Mouse (Mus musculus): ENCODE measurements around the gene Atp6v0a1.

The Atp6v0a1 gene

DNA sequence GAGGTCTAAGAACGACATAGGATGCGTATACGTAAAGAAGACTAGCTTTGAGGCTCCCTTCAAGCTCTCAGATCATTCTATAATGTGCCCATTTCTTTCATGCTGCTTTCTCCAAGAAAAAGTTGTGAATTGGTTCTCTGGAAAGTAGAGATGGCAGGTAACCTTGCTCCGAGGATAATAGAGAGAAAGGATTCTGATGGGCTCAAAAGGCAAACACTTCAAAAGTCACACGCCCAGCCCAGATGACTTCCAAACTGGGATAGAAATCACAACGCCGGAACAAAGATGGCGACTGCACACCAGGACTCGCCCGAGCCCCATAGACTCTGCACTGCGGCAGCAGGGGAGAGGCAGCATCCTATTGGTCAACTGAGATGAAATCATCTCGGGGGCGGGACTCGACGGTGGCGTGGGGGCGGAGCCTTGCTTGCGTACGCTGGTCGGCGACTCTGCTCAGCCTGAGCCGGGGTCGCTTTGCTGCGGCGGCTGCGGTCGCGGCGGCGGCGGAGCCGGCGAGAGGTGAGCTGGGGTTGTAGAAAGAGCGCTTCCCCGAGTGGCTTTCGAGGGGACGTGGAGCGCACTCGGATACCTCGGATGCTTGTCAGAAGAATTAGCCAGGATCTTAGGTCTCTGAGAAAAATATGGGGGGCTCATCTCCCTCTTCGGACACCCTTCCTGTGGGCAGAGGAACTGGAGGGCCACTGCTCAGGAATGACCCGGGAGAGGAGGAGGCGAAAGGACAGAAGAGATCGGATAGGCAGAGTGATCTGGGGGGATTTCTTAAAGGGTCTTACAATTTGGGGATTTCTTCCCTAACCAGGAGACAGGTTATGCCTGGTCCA, at the start of gene Atp6v0a1:
Gene Atp6v0a1 (plus strand): TSS at position 407 of the 842 bp plus-strand sequence.
- DNase-seq (ENCODE audit: low read depth, low spot score), result peak; percentile 88

DNA sequence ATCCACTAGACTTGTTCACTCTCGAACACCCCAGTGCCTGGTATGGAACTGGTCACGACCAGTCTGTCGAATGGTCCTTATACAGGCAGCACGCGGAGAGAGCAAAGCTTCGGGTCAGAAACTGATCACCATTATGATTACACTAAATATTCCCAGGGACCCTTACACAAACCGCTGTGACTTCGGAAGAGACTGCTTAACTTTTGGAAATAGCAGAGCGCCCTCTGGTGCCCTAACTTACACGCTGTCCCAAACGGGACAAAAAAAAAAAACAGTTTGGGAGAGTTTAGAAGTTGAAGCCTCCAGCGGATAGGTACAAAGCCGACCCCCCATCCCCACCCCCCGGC, 49.8 kb upstream of the Atp6v0a1 start:
- DNase-seq (ENCODE audit: low read depth, low spot score), result no peak

DNA sequence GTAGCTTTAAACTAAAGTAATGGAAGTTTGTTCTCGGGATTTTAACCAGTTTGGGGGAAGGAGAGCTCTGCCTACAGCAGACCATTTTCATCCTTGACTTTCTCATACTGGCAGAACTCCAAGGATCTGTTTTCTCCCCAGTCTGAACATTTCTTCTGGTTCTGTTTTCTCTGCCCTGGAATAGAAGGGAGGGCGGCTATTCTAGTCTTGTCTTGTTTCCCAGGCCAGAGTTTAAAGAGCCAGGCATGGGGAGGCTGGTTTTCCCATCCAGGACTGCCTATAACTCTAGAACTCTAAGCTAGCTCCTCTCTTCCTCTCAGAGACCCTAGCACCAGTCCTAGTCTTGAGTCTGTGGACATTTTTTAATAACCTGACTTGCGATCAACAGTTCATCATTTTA, 49.4 kb upstream of the Atp6v0a1 start:
- DNase-seq (ENCODE audit: low read depth, low spot score), result no peak

DNA sequence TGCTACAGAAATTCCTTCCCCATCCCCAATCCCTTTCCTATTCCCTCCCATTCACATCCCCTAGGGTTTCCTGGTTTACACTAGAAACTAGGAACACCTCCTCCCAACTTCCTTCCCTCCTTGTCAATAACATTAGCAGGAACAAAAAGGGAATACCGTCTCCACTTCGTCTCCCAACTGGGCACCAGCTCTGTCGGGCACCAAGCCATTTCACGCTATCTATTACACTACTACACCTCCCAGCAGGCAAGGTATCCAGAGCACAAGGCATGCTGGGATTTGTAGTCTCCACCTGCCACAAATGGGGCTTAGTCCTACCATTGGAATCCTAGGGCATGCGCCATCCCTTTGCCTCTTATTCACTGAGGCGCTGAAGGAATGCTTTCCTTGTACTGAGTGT, 48.7 kb upstream of the Atp6v0a1 start:
- DNase-seq (ENCODE audit: low read depth, low spot score), result no peak

DNA sequence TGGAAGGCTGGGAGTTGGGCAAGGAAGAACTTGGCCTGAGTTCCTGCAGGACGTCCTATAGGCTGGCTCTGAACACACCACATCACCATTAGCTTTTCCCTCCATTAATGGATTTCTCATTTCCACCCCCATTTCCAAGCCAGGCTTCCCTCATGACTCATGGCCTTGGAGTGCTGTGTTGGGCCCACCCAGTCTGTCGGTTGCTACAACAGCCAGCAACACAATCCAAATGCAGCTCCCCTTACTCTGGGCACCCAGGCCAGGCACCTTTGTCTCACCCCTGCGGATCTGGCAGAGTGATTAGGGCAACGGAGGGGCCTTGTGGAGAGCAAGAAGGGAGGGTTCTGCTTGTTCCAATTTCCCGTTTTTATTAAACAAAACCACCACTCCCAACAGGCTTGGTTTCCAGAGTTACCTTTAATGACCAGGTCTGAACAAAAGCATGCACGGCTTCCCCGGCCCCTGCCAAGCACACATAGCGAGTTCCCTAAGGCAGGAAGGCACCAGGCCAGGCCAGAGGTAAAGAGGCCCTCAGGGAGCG, 46.8 kb upstream of the Atp6v0a1 start:
- DNase-seq (ENCODE audit: low read depth, low spot score), result no peak

DNA sequence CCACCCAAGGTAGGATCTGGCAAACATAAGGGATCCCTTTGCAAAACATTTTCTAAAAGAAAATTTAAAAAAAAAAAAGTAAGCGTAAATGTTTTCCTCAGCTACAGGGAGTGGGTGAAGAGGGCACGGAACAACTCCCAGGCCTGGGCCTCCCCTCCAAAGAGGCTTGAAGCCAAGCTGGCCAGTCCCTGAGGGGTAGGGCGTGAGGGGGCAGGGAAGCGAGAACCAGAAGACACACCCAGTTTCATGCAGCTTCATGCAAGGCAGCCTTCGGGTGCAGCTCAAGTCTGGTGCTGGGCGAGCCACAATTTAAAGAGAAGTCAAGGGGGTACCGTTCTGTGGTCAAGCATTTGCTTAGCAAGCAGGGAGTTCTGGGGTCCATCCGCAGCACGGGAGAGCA, 45.6 kb upstream of the Atp6v0a1 start:
- no peak for DNase-seq (ENCODE audit: low read depth, low spot score)

DNA sequence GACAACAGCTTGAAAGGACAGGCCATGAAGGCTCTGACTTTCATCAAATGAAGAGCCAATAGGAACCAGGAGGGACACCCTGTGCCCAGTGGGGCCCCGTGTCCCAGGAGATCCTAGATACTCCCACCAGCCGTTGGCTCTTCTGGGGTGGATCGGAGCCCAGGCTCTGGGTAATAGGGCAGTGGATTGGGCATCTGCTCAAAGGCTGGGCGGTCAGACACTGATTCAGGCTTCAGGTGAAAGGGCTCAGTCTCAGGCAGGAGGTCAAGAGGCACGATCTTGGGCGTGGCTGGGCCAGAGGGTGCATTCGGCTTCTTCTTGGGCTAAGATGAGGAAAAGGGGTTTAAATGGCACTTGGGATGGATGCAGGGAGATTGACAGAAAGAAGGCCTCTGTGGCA, 45.1 kb upstream of the Atp6v0a1 start:
- DNase-seq (ENCODE audit: low read depth, low spot score), result no peak

DNA sequence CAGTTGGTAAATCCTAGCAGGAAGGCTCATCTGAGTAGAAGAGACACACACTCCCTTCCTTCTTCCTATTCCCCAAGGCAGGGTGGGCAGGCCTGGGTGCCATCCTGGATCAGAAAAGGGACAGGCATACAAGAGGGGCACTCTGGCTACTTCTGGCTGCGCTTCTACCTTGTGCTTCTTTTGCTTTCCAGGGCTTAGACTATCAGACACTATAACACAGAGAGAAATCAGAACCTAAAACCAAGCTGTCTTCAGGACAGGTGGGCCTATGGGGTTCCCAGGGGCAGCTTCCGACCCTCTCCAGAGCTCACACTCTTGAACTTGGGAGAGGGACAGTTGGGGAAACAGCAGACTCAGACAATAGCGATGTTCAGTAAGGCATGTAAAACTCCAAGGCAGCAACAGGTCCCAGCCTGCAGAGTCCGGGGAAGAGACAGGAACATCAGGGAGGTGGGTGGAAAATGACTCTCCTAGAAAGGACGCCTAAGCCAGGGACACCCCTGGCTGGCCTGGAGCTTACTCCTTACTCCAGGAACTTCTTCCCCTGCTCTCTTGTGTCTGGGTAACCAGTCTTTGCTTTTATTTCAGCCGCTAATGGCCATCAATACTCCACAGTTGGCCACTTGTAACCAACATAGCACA, 44.2 kb upstream of the Atp6v0a1 start:
- DNase-seq (ENCODE audit: low read depth, low spot score), result no peak

DNA sequence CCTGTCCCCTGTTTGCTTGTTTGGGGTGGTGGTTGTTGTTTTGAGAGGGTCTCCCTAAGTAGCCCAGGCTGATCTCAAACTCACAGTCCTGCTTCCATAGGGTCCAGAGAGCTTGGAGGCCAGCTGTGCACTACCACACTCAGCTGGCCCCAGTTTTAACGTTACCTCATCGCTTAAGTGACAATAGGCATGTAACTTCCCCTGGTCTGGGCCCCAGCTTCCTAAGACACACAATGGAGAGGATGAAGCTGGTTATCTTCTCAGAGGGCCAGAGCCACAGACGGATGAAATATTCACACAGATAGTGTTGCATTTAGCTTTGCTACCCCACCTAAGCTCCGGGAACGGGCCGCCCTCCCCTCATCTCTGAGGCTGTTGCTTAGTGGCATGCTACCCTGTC, 43.5 kb upstream of the Atp6v0a1 start:
- DNase-seq (ENCODE audit: low read depth, low spot score), result no peak

DNA sequence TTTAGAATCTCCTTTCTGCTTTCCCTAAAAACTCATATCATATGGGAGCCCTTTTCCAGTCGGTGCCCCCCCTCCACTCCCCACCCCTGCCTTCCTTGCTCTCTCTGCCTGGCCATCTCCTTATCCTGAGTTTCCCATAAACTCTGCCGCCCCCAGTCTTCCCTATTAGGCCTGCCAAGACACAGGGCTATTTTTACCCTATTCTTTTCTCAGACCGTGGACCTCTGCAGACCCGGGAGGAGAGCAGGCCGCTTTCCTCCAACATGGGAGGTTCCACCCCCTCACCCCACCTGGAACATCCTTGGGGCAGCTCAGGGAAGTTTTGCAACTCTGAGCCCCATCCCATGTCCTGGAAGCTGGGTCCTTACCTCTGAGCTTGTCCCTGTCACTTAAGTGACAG, 41.9 kb upstream of the Atp6v0a1 start:
- no peak for DNase-seq (ENCODE audit: low read depth, low spot score)

DNA sequence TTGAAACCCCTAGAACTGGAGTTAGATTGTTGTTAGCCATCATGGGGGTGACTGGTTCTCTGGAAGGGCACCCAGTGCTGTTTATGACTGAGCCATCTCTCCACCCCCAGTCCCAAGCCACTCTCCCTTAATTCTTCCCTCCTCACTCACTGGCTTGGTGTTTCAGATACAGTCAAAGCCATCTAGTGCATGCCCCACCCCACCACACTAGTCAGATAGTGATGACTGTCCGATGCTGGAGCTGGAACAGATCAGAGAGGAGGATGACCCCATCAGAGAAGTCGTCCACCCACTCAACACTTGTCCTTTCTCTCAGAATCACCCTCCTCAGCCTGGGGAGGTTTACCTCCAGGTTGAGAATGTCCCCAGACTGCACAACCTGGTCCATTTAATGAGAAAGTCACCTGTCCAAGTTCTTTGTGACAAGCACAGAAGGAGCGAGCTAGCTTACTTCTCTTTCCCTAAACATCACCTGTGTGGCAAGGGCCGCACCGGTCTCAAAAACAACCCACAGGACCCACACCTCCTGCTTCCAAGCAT, 41.3 kb upstream of the Atp6v0a1 start:
- DNase-seq (ENCODE audit: low read depth, low spot score), result no peak

DNA sequence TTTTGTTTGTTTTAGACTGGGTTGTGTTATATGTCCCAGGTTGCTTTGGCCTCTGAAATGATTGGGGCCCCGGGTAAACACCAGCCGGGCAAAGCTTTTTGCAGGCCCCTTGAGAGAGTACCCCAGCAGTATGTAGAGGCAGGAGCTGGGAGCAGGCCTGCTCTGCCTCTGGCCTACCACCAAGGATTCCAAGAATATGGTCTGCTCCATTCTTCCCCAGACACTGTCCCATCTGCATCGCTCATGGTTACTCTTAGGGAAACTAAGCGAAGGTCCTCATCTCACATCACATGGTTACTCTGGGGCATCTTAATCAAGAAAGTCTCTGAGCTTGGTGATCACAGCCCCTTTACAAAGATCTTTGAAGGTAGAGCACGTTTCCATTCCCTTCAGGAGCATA, 40.8 kb upstream of the Atp6v0a1 start:
- DNase-seq (ENCODE audit: low read depth, low spot score), result no peak

DNA sequence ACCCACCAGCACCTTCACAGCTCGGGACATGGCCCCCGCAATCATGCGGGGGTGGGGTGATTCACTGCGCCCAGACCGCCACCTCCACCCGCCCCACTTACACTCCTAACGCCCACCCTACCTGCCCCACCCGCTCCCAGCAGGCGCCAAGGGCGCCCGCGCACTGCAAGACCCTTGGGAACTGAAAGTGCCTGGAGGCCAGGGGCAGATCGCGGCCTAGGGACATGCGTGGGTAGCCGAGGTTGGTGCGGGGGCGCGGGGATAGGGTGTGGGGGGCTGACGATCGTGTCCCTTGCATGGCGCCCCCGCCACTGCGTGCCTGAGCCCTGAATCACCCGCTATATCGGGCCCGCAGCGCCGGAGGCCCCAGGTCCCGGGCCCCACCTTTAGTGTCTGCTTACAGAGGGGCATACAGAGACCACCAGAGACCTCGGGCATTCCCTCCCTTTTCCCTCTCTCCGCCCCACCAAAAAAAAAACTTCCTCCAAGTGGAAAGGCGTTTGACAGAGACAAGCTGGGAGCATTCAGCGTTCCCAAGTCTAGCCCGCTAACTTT, 40.0 kb upstream of the Atp6v0a1 start:
- DNase-seq (ENCODE audit: low read depth, low spot score), result no peak

DNA sequence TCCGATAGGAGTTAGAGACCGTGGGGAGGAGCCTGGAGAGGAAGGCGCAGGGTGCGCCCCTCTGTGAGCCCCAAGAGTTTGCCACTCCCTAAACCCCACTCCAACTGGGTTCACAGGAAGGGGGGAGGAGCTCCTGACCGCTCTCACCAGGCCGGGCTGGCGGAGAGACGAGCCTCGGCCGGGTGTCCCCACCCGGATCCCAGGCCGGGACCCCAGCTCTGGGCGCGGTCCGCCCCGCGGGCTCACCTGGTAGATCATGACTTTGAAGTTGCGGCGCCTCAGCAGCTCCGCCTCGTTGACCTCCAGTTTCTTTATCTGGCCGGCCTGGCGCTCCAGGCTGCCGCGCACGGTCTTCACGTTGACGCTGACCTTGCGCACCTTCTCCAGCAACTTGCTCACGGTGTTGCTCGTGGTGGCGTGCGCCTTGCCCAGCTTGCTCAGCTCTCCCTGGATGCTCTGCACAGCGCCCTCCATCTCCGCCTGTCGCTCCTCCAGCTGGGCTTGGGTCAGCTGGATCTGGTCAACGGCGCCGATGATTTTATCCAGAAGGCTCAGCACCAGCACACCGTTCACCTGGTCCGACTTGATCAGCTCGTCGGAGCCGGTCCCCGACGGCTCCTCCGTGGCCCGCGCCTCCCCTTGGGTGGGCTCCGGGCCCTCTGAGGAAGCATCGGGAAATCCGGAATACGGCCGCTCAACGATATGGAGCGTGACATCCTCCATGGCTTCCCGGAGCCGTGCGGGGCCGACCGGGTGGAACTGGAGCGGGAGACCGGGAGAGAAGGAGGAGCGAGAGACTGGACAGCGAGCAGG, 39.3 kb upstream of the Atp6v0a1 start:
- DNase-seq (ENCODE audit: low read depth, low spot score), result no peak

DNA sequence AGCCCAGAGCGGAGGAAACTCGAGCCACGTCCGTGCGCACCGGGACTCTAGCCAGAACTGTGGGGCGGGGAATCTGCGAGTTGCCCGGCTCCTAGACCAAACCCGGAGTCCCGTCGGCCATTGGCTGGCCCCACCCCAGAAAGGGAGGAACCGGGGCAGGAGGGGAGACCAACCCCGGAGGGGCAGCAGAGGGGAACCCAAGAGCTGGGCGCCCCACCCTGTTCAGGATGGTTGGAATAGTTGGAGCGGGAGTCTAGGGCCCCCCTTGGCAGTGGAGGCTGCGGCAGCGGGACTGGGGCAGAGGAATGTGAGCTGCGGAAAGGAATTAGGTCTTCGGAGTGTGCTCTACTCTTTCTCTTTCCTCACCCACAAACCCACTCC, 38.7 kb upstream of the Atp6v0a1 start, which contains the start of gene Cavin1:
Gene Cavin1 (minus strand): TSS at position 331 of the 381 bp plus-strand sequence.
- DNase-seq (ENCODE audit: low read depth, low spot score), result no peak

DNA sequence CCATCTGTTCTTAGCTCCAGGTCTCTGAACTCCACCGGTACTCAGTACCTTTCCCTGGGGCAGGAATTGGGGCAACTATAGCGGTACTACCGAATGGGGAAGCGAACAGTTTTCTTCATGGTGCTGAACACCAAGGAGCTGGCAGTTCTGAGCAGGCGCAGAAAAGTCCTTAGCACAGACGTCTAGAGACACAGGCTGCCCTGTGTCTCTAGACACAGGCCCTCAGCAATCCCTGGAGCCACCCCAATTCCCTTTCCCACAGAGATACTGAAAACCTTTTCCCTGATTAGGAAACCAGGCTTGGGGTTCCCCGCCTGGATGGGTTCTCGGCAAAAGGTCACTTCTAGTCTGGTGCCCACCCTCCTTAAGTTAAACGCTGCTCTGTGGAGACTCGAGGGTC, 37.8 kb upstream of the Atp6v0a1 start:
- DNase-seq (ENCODE audit: low read depth, low spot score), result no peak

DNA sequence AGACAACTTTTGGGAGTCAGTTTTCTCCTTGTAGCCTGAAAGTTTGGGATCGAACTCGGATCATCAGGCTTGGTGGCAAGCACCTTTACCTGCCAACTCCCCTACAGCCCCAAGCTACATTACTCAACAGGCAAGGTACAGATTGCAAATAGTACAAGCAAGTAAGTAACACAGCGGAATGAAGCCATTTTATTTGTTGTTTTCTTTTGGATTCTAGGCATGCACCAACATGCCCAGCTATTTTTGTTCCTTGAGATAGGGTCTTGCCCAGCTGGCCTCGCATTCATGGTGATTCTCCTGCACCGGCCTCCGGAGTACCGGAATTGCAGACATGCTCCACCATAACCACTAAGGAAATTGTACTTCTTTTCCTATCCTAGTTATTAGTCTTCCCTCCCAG, 36.0 kb upstream of the Atp6v0a1 start:
- DNase-seq (ENCODE audit: low read depth, low spot score), result no peak

DNA sequence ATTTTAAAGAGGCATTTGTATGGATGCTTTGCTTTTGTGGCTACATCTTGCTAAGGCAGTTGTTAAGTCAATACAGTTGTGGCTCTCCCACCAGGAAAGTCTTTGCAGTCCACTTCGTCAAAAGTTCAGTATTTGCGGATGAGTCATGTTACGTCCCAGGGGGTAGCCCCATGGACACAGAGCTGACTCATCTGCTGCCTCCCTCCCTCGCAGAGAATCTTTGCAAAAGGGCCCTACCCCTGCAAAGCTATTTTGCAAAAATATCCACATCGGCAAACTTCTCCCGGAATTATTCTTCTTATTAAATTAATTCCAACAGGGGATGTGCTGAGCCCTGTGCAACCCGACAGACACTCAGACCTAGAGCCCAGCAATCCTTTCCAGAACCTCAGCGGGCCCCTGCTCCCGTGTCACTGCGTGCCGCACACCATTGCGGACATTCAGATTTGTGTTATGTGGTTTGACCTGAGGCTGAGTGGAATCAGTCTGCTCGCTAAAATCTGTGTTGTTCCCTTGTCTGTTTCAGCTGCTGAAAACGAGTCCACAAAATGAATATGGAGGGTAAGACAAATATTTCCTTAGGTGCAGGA, 34.8 kb upstream of the Atp6v0a1 start:
- DNase-seq (ENCODE audit: low read depth, low spot score), result no peak

DNA sequence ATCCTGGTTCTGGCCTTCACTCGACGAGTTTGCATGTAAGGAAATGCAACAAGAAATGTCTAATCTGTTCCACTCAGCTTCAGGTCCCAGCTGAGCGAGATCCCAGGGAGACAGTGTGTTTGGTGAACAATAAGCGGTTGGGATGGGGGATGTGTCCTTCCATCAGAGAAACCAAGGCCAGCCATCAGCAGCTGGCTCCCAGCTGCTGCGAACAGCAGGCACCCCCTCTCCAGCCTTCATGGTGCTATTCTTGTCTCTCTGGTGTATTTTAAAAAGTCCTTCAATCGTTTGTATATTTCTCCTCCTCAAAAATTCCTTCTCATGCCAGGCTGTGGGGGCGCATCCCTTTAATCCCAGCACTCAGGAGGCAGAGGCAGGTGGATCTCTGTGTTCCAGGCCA, 34.0 kb upstream of the Atp6v0a1 start:
- no peak for DNase-seq (ENCODE audit: low read depth, low spot score)

DNA sequence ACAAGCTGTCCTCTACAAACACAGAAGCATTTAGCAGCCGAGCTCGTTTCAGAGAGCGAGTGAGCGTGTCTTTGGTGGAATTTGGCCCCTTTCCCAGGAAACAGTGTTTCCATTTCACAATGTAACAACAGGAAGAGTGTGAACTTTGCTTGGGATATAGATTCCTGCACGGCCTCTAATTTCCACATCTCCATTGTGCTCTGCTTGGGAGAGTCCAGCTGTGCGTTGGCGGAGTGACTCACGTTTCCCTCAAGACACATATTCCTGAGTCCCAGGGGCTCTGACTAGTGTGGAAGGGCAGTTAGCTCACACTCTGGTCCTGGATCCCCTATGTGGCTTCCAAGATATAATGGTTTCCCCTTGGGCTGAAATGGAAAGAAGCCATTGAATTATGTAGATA, 29.4 kb upstream of the Atp6v0a1 start:
- no peak for DNase-seq (ENCODE audit: low read depth, low spot score)

DNA sequence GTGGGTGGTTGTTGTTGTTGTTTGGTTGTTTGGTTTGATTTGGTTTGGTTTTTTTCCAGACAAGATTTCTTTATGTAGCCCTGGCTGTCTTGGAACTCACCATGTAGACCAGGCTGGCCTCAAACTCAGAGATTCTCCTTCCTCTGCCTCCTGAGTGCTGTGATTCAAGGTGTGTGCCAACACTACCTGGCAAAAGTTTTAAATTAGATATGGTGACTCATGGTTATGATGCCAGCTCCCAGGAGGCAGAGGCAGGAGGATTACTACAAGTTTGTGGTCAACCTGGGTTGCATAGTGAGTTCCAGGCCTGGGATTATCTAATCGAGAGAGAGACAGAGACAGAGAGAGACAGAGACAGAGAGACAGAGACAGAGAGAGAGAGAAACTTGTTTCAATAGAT, 28.8 kb upstream of the Atp6v0a1 start:
- DNase-seq (ENCODE audit: low read depth, low spot score), result no peak
